Mouse (Mus musculus) fibroblast of lung, adult 2 months (primary cell): ENCODE measurements around the gene Bcas3.

ENCODE experiments used
- DNase-seq: peaks from one replicate; pipeline ENCODE4 v3.0.0-alpha.2; 2011; ENCODE audit warnings: low read depth

Bcas3 gene

GRCm38 (mm10) chr11:85754631-85755502, 401.9 kb downstream of the Bcas3 start:
- no peak for DNase-seq

GRCm38 (mm10) chr11:85755503-85756044, 402.6 kb downstream of the Bcas3 start:
- DNase-seq, result no peak

GRCm38 (mm10) chr11:85758891-85759290, 405.9 kb downstream of the Bcas3 start:
- DNase-seq, result no peak

- DNase-seq, result peak; percentile 21
Observed at GRCm38 (mm10) chr11:85759634-85760439, 406.9 kb downstream of the Bcas3 start.

GRCm38 (mm10) chr11:85760486-85761141, 407.6 kb downstream of the Bcas3 start:
- DNase-seq, result peak; percentile 35

GRCm38 (mm10) chr11:85761170-85761569, 408.2 kb downstream of the Bcas3 start:
- no peak for DNase-seq

GRCm38 (mm10) chr11:85763655-85764054, 410.7 kb downstream of the Bcas3 start:
- DNase-seq, result no peak

GRCm38 (mm10) chr11:85766106-85766723, 413.2 kb downstream of the Bcas3 start:
- peak; percentile 22 for DNase-seq

- no peak for DNase-seq
Observed at GRCm38 (mm10) chr11:85766811-85767210, 413.8 kb downstream of the Bcas3 start.

GRCm38 (mm10) chr11:85769740-85770139, 416.8 kb downstream of the Bcas3 start:
- no peak for DNase-seq

- DNase-seq, result no peak
Observed at GRCm38 (mm10) chr11:85773391-85773790, 420.4 kb downstream of the Bcas3 start.

- DNase-seq, result no peak
Observed at GRCm38 (mm10) chr11:85774707-85775106, 421.7 kb downstream of the Bcas3 start.

- DNase-seq, result no peak
Observed at GRCm38 (mm10) chr11:85775492-85775891, 422.5 kb downstream of the Bcas3 start.

GRCm38 (mm10) chr11:85776861-85777360, 423.9 kb downstream of the Bcas3 start:
- no peak for DNase-seq

- no peak for DNase-seq
Observed at GRCm38 (mm10) chr11:85777950-85778349, 425.0 kb downstream of the Bcas3 start.

- DNase-seq, result no peak
Observed at GRCm38 (mm10) chr11:85780303-85780702, 427.3 kb downstream of the Bcas3 start.

- DNase-seq, result peak; percentile 51
Observed at GRCm38 (mm10) chr11:85786113-85786718, 433.2 kb downstream of the Bcas3 start.

GRCm38 (mm10) chr11:85789750-85790149, 436.8 kb downstream of the Bcas3 start:
- no peak for DNase-seq

GRCm38 (mm10) chr11:85790267-85790666, 437.3 kb downstream of the Bcas3 start:
- DNase-seq, result no peak

GRCm38 (mm10) chr11:85791212-85791611, 438.2 kb downstream of the Bcas3 start:
- no peak for DNase-seq
